Mouse (Mus musculus) adrenal gland, adult 2 months (tissue): ENCODE data around the gene Taco1. TPM values are rescaled to one million over a fixed set of nuclear protein-coding genes. Genes with fewer than 3 reads are reported as not detected.
A peak's percentile ranks its signal among the peaks of the same experiment; 100 is the strongest.
"Not testable (repeated sequence)": the region's sequence is repeated elsewhere in the genome, so short reads cannot be mapped to it uniquely, and the experiment has no call there.

Source experiments
- DNase-seq: peaks from one replicate; pipeline ENCODE4 v3.0.0; 2021
- long read RNA-seq: library from polyadenylated mRNA; stranded (forward); transcript quantifications from one replicate; pipeline ENCODE4 v2.0.0, GENCODE M21; 2021
- polyA plus RNA-seq: library from polyadenylated mRNA; depleted of rRNA; stranded (reverse); fragments of >200 nt; gene quantifications from 2 replicates; pipeline ENCODE4 v1.2.3, GENCODE M21; 2012; rRNA removed
- total RNA-seq, 2 experiments: library from RNA; stranded (reverse); gene quantifications; 2 replicates each; pipeline ENCODE4 v1.2.3; 2021

The Taco1 gene
- total RNA-seq: 10 to 100 TPM; 25.8 to 37.8 TPM
- polyA plus RNA-seq: 17.4 and 17.5 TPM in 2 replicates
- long read RNA-seq, transcript Taco1-201 (5 exons, 1,383 nt): major isoform, 14 of 15 reads
- long read RNA-seq, partial matches to known transcripts: 0 of 15 reads
- long read RNA-seq, other reads (novel, unspliced or antisense): 1 of 15 reads

DNA sequence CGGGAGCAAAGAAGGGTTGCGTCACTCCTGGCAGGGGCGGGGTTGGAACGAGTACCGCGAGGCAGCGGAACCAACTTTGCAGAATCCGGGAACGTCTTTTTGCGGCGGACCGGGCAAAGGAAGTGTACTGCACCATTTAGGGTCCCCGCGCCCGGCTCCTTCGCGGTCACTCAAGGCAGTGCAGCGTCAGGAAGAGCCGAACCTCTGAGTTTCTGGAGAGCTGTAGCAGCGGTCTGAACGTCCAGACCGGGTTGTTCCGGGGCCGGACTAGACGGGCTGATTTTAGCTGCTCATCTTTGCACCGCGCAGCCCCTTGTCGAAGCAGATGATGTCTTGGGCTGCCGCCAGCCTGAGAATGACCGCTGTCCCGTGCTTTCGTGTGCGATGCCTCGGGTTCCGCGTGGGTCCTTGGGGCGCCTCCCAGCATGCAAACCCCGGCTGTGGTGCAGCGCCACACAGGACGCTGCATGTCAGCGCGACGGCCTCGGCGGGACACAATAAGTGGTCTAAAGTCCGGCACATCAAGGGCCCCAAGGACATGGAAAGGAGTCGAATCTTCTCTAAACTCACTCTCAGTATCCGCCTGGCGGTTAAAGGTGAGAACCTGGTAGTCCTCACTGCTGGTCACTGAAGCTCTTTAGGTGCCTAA is at the start of gene Taco1:
TSS of gene Taco1 (plus strand) at position 139 of the 649 bp plus-strand sequence.
- DNase-seq: peak; percentile 95

- no peak for DNase-seq
These were observed 49.4 kb upstream of the Taco1 start for GRCm38 (mm10) chr11:106016440-106016839.

DNA sequence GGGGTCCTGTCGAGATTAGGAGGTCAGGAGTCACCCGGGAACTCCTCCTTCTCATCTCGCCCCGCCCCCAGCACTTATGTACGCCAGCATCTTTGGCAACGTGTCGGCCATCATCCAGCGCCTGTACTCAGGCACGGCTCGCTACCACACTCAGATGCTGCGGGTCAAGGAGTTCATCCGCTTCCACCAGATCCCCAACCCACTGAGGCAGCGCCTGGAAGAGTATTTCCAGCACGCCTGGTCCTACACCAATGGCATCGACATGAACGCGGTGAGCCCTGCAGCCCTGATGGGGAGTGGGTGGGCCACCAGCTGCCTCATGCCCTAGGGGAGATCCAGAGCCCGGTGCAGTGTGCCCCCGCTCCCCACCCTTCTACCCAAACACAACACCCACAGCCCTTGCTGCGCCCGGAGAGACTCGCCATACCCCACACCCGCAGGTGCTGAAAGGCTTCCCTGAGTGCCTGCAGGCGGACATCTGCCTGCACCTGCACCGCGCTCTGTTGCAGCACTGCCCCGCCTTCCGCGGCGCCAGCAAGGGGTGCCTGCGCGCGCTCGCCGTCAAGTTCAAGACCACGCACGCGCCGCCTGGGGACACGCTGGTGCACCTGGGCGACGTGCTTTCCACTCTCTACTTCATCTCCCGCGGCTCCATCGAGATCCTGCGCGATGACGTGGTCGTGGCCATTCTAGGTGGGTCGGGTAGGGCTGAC is 45.7 kb upstream of the Taco1 start:
- no peak for DNase-seq

DNA sequence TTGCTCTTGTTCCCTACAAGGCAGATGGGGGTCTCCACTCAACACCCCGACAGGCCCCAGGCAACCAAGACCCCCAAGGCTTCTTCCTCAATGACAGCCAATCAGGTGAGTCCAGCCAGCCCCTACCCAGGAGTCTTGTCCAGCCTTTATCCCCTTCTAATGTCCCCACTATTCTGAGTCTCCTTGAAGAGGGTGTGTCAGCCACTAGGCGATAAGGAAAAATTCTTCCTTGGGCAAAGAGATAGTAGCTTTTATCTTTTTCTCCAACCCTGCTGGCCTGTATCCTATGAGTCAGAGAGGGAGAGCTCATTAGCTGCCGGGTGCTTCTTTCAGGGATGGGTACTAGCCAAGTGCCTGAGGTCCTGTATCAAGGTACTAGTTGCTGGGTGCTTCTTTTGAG is 40.1 kb upstream of the Taco1 start:
- no peak for DNase-seq

DNA sequence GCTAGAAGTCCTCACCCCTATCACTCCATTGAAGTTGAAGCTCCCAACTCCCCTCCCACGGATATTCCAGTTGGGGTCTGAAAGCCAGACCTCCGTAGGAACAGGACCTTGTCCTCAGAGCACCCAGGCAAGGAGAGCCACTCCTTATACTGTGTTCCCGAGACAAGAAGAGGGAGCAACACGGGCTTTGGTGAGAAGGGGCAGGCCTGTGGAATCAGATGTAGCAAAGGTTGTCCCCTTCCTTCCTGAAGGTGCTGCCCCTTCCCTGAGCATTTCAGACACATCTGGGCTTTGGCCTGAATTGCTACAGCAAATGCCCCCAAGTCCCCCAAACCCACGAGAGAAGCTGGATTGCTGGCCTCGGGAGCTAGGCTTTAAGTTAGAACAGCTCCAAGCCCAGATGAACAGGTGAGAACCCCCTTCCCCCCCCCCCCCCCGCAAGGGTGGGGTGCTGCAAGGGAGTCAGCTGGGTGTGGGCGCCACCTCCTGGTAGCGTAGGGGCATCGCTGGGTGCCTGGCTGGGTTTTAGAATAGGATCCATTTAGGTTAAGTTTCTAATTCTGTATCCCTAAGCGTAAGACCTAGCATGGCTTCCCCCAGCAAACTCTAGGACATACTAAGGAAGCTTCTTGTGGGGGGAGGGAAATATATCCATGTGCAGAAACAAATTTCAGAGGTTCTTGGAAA is 39.3 kb upstream of the Taco1 start:
- peak; percentile 60 for DNase-seq

DNA sequence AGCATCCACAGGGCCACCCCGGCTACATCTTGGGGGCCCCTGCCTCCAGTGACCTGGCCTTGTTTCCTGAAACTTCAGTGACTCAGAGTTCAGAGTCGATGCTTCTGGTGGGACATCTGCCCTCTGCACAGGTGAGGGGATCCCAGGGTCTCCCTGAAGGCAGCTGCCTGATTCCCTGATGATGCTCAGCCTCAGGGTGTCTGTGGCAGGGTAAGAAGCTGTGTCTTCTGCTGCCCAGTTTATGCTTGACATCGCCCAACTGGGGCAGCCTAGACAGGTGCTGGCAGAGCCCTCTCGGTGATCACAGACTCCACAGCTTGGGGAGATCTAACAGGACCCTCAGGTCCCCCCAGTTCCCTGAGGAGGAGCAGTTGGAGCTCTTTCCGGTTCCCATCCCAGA is 38.3 kb upstream of the Taco1 start:
- no peak for DNase-seq

DNA sequence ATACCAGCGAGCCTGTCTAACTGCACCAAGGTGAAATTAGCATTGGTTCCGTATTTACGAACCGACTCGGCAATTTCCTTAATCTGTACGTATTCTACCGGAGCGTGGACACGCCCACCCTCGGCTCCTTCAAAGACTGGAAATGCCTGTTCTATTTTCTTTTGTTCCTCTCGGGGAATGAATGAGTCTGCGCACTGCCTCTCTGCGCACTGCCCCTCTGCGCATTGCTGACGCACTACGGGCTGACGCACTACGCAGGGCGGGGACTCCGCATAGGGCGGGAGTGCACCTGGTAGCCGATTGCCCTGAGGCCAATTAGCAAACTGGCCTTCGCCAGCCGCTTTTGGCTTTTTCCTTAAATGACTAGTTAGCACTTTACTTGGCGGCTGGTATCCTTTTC is 33.8 kb upstream of the Taco1 start:
- DNase-seq: not testable (repeated sequence)

DNA sequence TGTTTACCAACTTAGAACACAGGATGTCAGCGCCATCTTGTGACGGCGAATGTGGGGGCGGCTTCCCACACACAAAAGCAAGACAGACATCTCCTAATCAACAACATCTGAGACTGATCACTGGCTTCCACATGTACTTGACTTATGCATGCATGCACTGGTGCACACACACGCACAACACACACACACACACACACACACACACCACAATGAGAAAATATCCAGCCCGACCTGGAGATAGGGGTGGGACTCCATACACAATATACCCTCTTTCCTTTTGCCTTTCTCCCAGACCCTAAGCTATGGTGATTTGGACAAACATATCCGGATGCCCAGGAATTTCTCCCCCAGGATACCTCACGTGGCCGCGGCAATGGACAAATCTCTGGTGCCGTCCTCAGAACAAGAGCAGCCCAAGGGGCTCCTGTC is 32.4 kb upstream of the Taco1 start:
- peak; percentile 28 for DNase-seq

GRCm38 (mm10) chr11:106034986-106035385 is 30.9 kb upstream of the Taco1 start:
- DNase-seq: no peak

- DNase-seq: peak; percentile 98
These were observed 29.1 kb upstream of the Taco1 start, which contains the start of gene Dcaf7 for GRCm38 (mm10) chr11:106036548-106037417. TSS of gene Dcaf7 (plus strand) at chr11:106036872.

GRCm38 (mm10) chr11:106037418-106037751 is 28.5 kb upstream of the Taco1 start:
- DNase-seq: no peak

DNA sequence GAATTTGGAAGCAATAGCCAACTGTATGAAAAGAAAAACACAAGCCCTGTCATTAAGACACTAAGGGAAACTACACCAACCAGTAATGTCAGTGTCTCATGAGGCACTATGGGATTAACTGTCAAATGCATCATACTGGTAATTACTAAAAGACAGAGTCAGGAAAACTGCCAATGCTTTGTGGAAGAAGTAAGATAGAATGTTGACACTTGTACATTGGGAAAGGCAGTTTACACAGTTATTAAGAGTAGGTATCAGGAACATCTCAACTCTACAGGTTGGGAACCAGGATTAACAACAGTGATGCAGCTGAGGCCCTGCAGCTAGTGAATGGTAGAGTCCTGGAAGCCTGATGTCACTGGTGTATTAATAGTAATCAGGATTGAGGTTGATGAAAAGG is 21.5 kb upstream of the Taco1 start:
- no peak for DNase-seq

- DNase-seq: no peak
These were observed 20.6 kb upstream of the Taco1 start for GRCm38 (mm10) chr11:106045256-106045655.

GRCm38 (mm10) chr11:106045780-106046179 is 20.1 kb upstream of the Taco1 start:
- no peak for DNase-seq

DNA sequence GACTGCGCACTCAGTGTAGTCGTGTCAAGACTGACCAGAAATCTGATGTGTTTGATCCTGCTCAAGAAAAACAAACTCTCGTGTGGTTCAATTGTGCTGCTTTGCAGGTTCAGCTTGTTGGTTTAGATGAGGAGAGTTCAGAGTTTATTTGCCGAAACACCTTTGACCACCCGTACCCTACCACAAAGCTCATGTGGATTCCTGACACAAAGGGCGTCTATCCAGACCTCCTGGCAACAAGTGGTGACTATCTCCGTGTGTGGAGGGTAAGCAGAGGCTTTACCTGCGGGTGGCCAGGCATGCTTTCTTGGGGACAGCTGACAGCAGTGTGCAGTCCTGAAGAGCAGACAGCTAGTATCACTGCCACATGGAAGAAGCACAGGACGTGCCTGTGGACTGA is 19.3 kb upstream of the Taco1 start:
- DNase-seq: no peak

GRCm38 (mm10) chr11:106053921-106054320 is 11.9 kb upstream of the Taco1 start:
- DNase-seq: no peak

- DNase-seq: no peak
These were observed 11.3 kb upstream of the Taco1 start for GRCm38 (mm10) chr11:106054600-106054999.

GRCm38 (mm10) chr11:106055341-106055740 is 10.5 kb upstream of the Taco1 start:
- DNase-seq: peak; percentile 45

DNA sequence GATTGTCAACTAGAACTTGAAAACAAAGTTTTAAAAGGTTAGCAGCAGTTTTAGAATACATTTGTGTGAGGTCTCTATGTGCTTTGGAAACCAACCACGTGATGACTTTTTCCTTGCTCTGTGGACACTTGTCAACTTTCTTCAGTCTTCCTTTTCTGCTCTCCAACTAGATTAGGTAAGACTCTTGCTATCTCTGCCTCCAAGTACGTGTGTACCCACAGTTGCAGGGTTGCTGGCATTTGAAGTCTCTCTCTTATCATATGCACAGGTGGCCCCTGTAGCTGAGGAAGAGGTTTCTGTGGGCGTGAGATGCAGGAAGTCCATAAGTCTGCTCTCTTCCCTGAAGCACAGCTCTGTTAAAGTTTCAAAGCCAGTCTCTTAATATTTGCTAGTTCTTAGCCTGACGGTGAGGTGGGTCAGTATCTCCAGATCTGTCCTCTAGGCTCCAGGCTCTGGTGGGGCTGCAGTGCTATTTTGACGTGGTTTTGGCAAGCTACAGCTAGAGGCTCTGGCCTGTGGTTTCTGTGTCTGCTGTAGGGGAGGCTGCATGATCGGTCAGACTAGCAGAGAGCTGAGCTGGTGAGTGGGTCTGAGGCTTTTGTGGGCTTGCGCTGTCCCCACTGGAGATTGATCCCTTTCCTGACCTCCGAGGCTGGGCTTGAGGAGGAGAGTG is 8.9 kb upstream of the Taco1 start:
- no peak for DNase-seq

GRCm38 (mm10) chr11:106058020-106058419 is 7.8 kb upstream of the Taco1 start:
- DNase-seq: no peak

GRCm38 (mm10) chr11:106060549-106060948 is 5.3 kb upstream of the Taco1 start:
- DNase-seq: no peak
